Mouse (Mus musculus): ENCODE data around the gene Gusb. TPM values are rescaled to one million over a fixed set of nuclear protein-coding genes. Genes with fewer than 3 reads are reported as not detected.
A peak's percentile ranks its signal among the peaks of the same experiment; 100 is the strongest.
"Not testable (repeated sequence)": the region's sequence is repeated elsewhere in the genome, so short reads cannot be mapped to it uniquely, and the experiment has no call there.

The Gusb gene
- polyA plus RNA-seq, 1 experiment from 2014 or later: 29.6 TPM

- H3K9me3 ChIP-seq: no peaks in the 10 kb centered on the region
- H3K4me3 ChIP-seq: no peak overlapping the region
- H3K4me1 ChIP-seq: no peaks in the 10 kb centered on the region
- WGBS: 93% methylated on average over 6 of the region's 6 CpGs
- peaks cover 2% of the 10 kb centered on the region; the same call in 1 of the 2 replicates for H3K36me3 ChIP-seq
- no peak overlapping the region for H3K9ac ChIP-seq
- H3K27me3 ChIP-seq (replicated peaks): no peaks in the 10 kb centered on the region
- no peak overlapping the region for H3K27ac ChIP-seq
- no peak overlapping the region for H3K4me2 ChIP-seq (replicated peaks)
- no peak for ATAC-seq (ENCODE audit: low FRiP score, low read depth)
Observed at GRCm38 (mm10) chr5:129955792-129956191, 47.1 kb downstream of the Gusb start.

GRCm38 (mm10) chr5:129954473-129955254 is 48.2 kb downstream of the Gusb start:
- Histone ChIP-seq H3K4me2 (replicated peaks) (no peak overlapping the region), H3K27me3 (replicated peaks) (no peaks in the 10 kb centered on the region), H3K4me1 (no peaks in the 10 kb centered on the region), H3K36me3 (peaks cover 2% of the 10 kb centered on the region; the same call in 1 of the 2 replicates), H3K4me3 (no peak overlapping the region), H3K9ac (no peak overlapping the region), H3K9me3 (no peaks in the 10 kb centered on the region), H3K27ac (no peak overlapping the region)
- 90% methylated on average over 5 of the region's 5 CpGs for WGBS
- ATAC-seq (ENCODE audit: low FRiP score, low read depth): no peak

GRCm38 (mm10) chr5:129952143-129952542 is 50.7 kb downstream of the Gusb start:
- no peak for ATAC-seq (ENCODE audit: low FRiP score, low read depth)
- no peaks in the 10 kb centered on the region for H3K4me1 ChIP-seq
- WGBS: 96% methylated on average over 4 of the region's 4 CpGs
- H3K4me2 ChIP-seq (replicated peaks): no peak overlapping the region
- no peaks in the 10 kb centered on the region for H3K27me3 ChIP-seq (replicated peaks)
- H3K4me3 ChIP-seq: no peak overlapping the region
- H3K27ac ChIP-seq: no peak overlapping the region
- no peak overlapping the region for H3K9ac ChIP-seq
- no peaks in the 10 kb centered on the region for H3K9me3 ChIP-seq
- H3K36me3 ChIP-seq: no peaks in the 10 kb centered on the region

GRCm38 (mm10) chr5:129947528-129948033 is 55.3 kb downstream of the Gusb start:
- 93% methylated on average over 2 of the region's 2 CpGs for WGBS
- Histone ChIP-seq H3K4me2 (replicated peaks) (no peak overlapping the region), H3K4me1 (peaks cover 4% of the 10 kb centered on the region; the same call in 1 of the 2 replicates), H3K4me3 (no peak overlapping the region), H3K9me3 (no peaks in the 10 kb centered on the region), H3K36me3 (0 out of 2 replicates have a peak, but pooled peaks cover 3% of the 10 kb centered on the region), H3K27ac (no peak overlapping the region), H3K27me3 (replicated peaks) (no peaks in the 10 kb centered on the region), H3K9ac (no peak overlapping the region)
- no peak for ATAC-seq (ENCODE audit: low FRiP score, low read depth)

GRCm38 (mm10) chr5:129943402-129943801 is 59.4 kb downstream of the Gusb start:
- no peak overlapping the region for H3K9ac ChIP-seq
- no peak overlapping the region for H3K4me3 ChIP-seq
- H3K9me3 ChIP-seq: no peaks in the 10 kb centered on the region
- H3K27me3 ChIP-seq (replicated peaks): no peaks in the 10 kb centered on the region
- H3K36me3 ChIP-seq: 0 out of 2 replicates have a peak, but pooled peaks cover 3% of the 10 kb centered on the region
- no peak overlapping the region for H3K27ac ChIP-seq
- ATAC-seq (ENCODE audit: low FRiP score, low read depth): no peak
- WGBS: 82% methylated on average over 1 of the region's 1 CpGs
- 0 out of 2 replicates have a peak overlapping the region, but pooled peaks have one; percentile 5 for H3K4me2 ChIP-seq (replicated peaks)
- peaks cover 5% of the 10 kb centered on the region; the same call in 1 of the 2 replicates for H3K4me1 ChIP-seq

GRCm38 (mm10) chr5:129942073-129942939 is 60.5 kb downstream of the Gusb start:
- ATAC-seq (ENCODE audit: low FRiP score, low read depth): peak; percentile 73
- peak overlapping the region; percentile 86 for H3K4me3 ChIP-seq
- H3K36me3 ChIP-seq; H3K27me3 ChIP-seq (replicated peaks); H3K9me3 ChIP-seq; H3K4me1 ChIP-seq: not testable (repeated sequence)
- peak overlapping the region; percentile 85 for H3K9ac ChIP-seq
- peak overlapping the region; percentile 53 for H3K27ac ChIP-seq
- peak overlapping the region; percentile 82 for H3K4me2 ChIP-seq (replicated peaks)
- WGBS: under 1% methylated on average over 47 of the region's 82 CpGs

GRCm38 (mm10) chr5:129941495-129942045 is 61.3 kb downstream of the Gusb start, which contains the start of gene Vkorc1l1:
Vkorc1l1 (plus strand) TSS chr5:129941970.
- Histone ChIP-seq H3K36me3 (0 out of 2 replicates have a peak, but pooled peaks cover 3% of the 10 kb centered on the region), H3K9me3 (no peaks in the 10 kb centered on the region), H3K4me1 (peaks cover 5% of the 10 kb centered on the region; the same call in 1 of the 2 replicates)

GRCm38 (mm10) chr5:129940736-129941494 is 61.9 kb downstream of the Gusb start:
- peak; percentile 27 for ATAC-seq (ENCODE audit: low FRiP score, low read depth)
- H3K27ac ChIP-seq: no peak overlapping the region

More at GRCm38 (mm10) chr5:129941495-129942045, 61.3 kb downstream of the Gusb start, which contains the start of gene Vkorc1l1:
- peak; percentile 96 for ATAC-seq (ENCODE audit: low FRiP score, low read depth)
- peak within 1 kb of the TSS; percentile 86 for H3K4me3 ChIP-seq
- H3K27ac ChIP-seq: peak within 1 kb of the TSS; percentile 53
- under 1% methylated on average over 59 of the region's 59 CpGs for WGBS
- H3K4me2 ChIP-seq (replicated peaks): peak within 1 kb of the TSS; percentile 82
- peak within 1 kb of the TSS; percentile 85 for H3K9ac ChIP-seq
- H3K27me3 ChIP-seq (replicated peaks): no peaks in the 10 kb centered on the region

GRCm38 (mm10) chr5:129940281-129940680 is 62.6 kb downstream of the Gusb start:
- Histone ChIP-seq H3K27ac (no peak overlapping the region), H3K36me3 (0 out of 2 replicates have a peak, but pooled peaks cover under 1% of the 10 kb centered on the region), H3K4me2 (replicated peaks) (no peak overlapping the region), H3K4me1 (peaks cover 5% of the 10 kb centered on the region; the same call in 1 of the 2 replicates), H3K27me3 (replicated peaks) (no peaks in the 10 kb centered on the region), H3K4me3 (no peak overlapping the region), H3K9me3 (no peaks in the 10 kb centered on the region), H3K9ac (no peak overlapping the region)
- WGBS: 77% methylated on average over 2 of the region's 2 CpGs
- ATAC-seq (ENCODE audit: low FRiP score, low read depth): no peak

More at GRCm38 (mm10) chr5:129940736-129941494, 61.9 kb downstream of the Gusb start:
- H3K9ac ChIP-seq: no peak overlapping the region
- 0 out of 2 replicates have a peak, but pooled peaks cover 3% of the 10 kb centered on the region for H3K36me3 ChIP-seq
- peak overlapping the region; percentile 49 for H3K4me2 ChIP-seq (replicated peaks)
- WGBS: 11% methylated on average over 9 of the region's 9 CpGs
- H3K4me1 ChIP-seq: peaks cover 5% of the 10 kb centered on the region; the same call in 1 of the 2 replicates
- no peaks in the 10 kb centered on the region for H3K9me3 ChIP-seq
- peak overlapping the region; percentile 86 for H3K4me3 ChIP-seq
- H3K27me3 ChIP-seq (replicated peaks): no peaks in the 10 kb centered on the region

All from neural tube, embryonic 12.5 days (tissue).